Mouse (Mus musculus) ES-E14 (cell line): ENCODE results near the gene Arhgap44.

Experiments used
- CHD2 ChIP-seq: IDR thresholded peaks from 2 replicates; pipeline ENCODE4 v1.6.1; 2014; ENCODE audit warnings: mild to moderate bottlenecking, low read depth, low read length, inconsistent platforms
- HCFC1 ChIP-seq: IDR thresholded peaks from 2 replicates; pipeline ENCODE4 v1.6.1; 2012; ENCODE audit warnings: low read length, inconsistent platforms, borderline replicate concordance; ENCODE audit not compliant: insufficient read depth
- ZC3H11A ChIP-seq: IDR thresholded peaks from 2 replicates; pipeline ENCODE4 v1.6.1; 2012; ENCODE audit warnings: low read depth, mild to moderate bottlenecking, inconsistent platforms, low read length, borderline replicate concordance

DNA sequence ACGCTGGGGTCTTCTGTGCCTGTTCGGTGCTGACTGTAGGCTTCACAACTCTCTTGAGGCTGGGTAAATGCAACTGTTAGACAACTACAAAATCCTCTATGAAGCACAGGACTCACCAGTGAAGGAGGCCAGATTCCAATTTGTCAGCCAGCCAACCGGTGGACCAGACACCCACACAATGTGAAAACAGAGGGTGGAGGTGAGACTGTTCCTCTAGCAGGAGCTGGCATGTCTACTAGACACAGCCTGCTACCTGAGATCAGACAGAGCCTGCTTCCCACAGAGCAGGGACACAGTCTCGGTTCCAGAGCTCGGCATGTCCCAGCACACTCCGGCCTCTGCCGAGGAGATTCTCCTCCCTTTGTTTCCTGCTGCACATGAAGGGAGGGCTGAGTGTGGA lies 113.7 kb downstream of the Arhgap44 start:
- TF ChIP-seq CHD2 (no peak), HCFC1 (no peak), ZC3H11A (no peak)
